In the genomic region with DNA sequence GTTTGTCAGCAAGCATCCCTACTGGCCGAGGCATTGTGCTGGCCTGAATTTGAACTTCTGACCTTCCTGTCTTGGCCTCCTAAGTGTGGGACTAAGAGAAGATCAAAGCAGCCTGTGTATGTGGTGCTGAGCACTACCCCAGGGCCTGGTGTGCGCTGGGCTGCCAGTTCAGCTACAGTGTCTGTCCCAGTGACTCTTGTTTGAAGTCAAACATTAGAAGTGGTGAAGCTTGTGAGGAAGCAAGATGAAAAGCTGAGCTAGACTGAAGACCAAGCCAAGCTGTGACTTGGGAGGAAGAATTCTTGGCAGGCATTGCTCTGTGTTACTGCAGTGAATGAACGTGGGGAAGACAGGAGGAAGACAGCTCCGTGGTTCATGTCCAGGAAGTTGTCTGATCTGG, we compare ENCODE assay signal across 28 mouse cellular contexts. TPM values are rescaled to one million over a fixed set of nuclear protein-coding genes. Genes with fewer than 3 reads are reported as not detected.
DNase-seq lines count a peak whose midpoint lies in the region; ATAC-seq and TF ChIP-seq lines count a peak whose summit lies in the region.
"Had no signal": no experiment of that assay in that cellular context is flagged by ENCODE, and none has a peak within 500 bp of the region (broad histone marks: within the 10 kb centered on the region; RNA-seq: fewer than 3 reads in every experiment).

No protein-coding gene starts in this region.

- DNase-seq in heart, adult 18-20 months: no peak
- peak; percentile 78 for DNase-seq in lung, embryonic 14.5 days
- DNase-seq in lung, adult 2 months: no peak
- DNase-seq in lung, postnatal 10 days: peak; percentile 77
- DNase-seq in left cerebral cortex, adult 11 months (ENCODE audit: low spot score): no peak
- DNase-seq: adrenal gland, adult 2 months; B cell, adult 2 months; cerebellum, adult 9-10 months; gastrocnemius, postnatal 36 days; heart, postnatal 36 days; kidney, postnatal 10 days; thymus, adult 18-20 months; thymus, postnatal 4 days had no signal

- no peak overlapping the region for H3K9ac ChIP-seq in heart, embryonic 12.5 days
- no peak overlapping the region; the same call in 1 of the 2 replicates for H3K9ac ChIP-seq in lung, embryonic 14.5 days
- H3K9ac ChIP-seq in intestine, embryonic 16.5 days (ENCODE audit: low read depth, low read length): no peak overlapping the region
- H3K9ac ChIP-seq: forebrain, embryonic 15.5 days; hindbrain, embryonic 15.5 days; liver, embryonic 14.5 days; midbrain, embryonic 15.5 days; stomach, embryonic 15.5 days had no signal

- no peak for TF ChIP-seq CTCF in lung, embryonic 14.5 days (IDR thresholded peaks at IDR 0.05; ENCODE audit: low read depth)
- TF ChIP-seq CTCF in lung, adult 2 months (IDR thresholded peaks at IDR 0.05; ENCODE audit: insufficient read depth, low read length): no peak

- no peak for TF ChIP-seq POLR2A in lung, adult 2 months (IDR thresholded peaks at IDR 0.05; ENCODE audit: borderline replicate concordance, extremely low read depth, low read depth, low read length)

- H3K9me3 ChIP-seq in heart, embryonic 12.5 days (replicated peaks): no peaks in the 10 kb centered on the region
- no peaks in the 10 kb centered on the region for H3K9me3 ChIP-seq in lung, embryonic 14.5 days (ENCODE audit: low read depth, low read length)
- H3K9me3 ChIP-seq in intestine, embryonic 16.5 days (ENCODE audit: control insufficient read depth, low read length): no peaks in the 10 kb centered on the region
- H3K9me3 ChIP-seq: forebrain, embryonic 15.5 days; heart, embryonic 10.5 days; hindbrain, embryonic 15.5 days; midbrain, embryonic 15.5 days; stomach, embryonic 15.5 days had no signal

- peaks cover 4% of the 10 kb centered on the region; the same call in 1 of the 2 replicates for H3K36me3 ChIP-seq in heart, embryonic 12.5 days
- H3K36me3 ChIP-seq in lung, embryonic 14.5 days (ENCODE audit: insufficient read depth): no peaks in the 10 kb centered on the region
- H3K36me3 ChIP-seq in intestine, embryonic 16.5 days (ENCODE audit: control insufficient read depth, insufficient read depth, low read length): no peaks in the 10 kb centered on the region
- H3K36me3 ChIP-seq: forebrain, embryonic 15.5 days; heart, embryonic 10.5 days; midbrain, embryonic 15.5 days; stomach, embryonic 15.5 days had no signal

- WGBS in heart, embryonic 12.5 days: 33% methylated on average over 4 of the region's 4 CpGs
- WGBS in lung, embryonic 14.5 days: 8% methylated on average over 4 of the region's 4 CpGs
- WGBS in lung, adult 2 months: 16% methylated on average over 4 of the region's 4 CpGs
- 37% methylated on average over 4 of the region's 4 CpGs for WGBS in intestine, embryonic 16.5 days

- H3K4me1 ChIP-seq in heart, embryonic 12.5 days (replicated peaks): peaks cover 37% of the 10 kb centered on the region
- peaks cover 7% of the 10 kb centered on the region for H3K4me1 ChIP-seq in lung, embryonic 14.5 days (ENCODE audit: insufficient read depth)
- peaks cover 6% of the 10 kb centered on the region for H3K4me1 ChIP-seq in lung, adult 2 months (ENCODE audit: control insufficient read depth, insufficient read depth, low read length)
- peaks cover 15% of the 10 kb centered on the region for H3K4me1 ChIP-seq in intestine, embryonic 16.5 days (ENCODE audit: control insufficient read depth, insufficient read depth, low read length)

- no peaks in the 10 kb centered on the region for H3K27me3 ChIP-seq in heart, embryonic 12.5 days (replicated peaks)
- H3K27me3 ChIP-seq in lung, embryonic 14.5 days (ENCODE audit: insufficient read depth, low read length): no peaks in the 10 kb centered on the region
- H3K27me3 ChIP-seq in intestine, embryonic 16.5 days (replicated peaks; ENCODE audit: control insufficient read depth, insufficient read depth, low read length): no peaks in the 10 kb centered on the region
- H3K27me3 ChIP-seq: forebrain, embryonic 15.5 days; hindbrain, embryonic 15.5 days; stomach, embryonic 15.5 days had no signal

- H3K4me2 ChIP-seq in heart, embryonic 12.5 days: no peak overlapping the region
- no peak overlapping the region for H3K4me2 ChIP-seq in lung, embryonic 14.5 days
- no peak overlapping the region for H3K4me2 ChIP-seq in intestine, embryonic 16.5 days (ENCODE audit: low read depth, low read length)
- H3K4me2 ChIP-seq: forebrain, embryonic 15.5 days; hindbrain, embryonic 15.5 days; midbrain, embryonic 15.5 days; stomach, embryonic 15.5 days had no signal

- H3K4me3 ChIP-seq in heart, embryonic 12.5 days: no peak overlapping the region
- H3K4me3 ChIP-seq in lung, embryonic 14.5 days (ENCODE audit: low read depth, low read length): no peak overlapping the region
- H3K4me3 ChIP-seq in lung, adult 2 months (replicated peaks; ENCODE audit: extremely low read depth, low read depth, low read length): no peak overlapping the region
- no peak overlapping the region for H3K4me3 ChIP-seq in intestine, embryonic 16.5 days (ENCODE audit: low read length)
- H3K4me3 ChIP-seq: forebrain, embryonic 15.5 days; heart, embryonic 10.5 days; hindbrain, embryonic 15.5 days; midbrain, embryonic 15.5 days; stomach, embryonic 15.5 days had no signal

- no peak for ATAC-seq in heart, embryonic 12.5 days (ENCODE audit: insufficient number of reproducible peaks, low FRiP score)
- peak; percentile 63 for ATAC-seq in lung, embryonic 14.5 days (ENCODE audit: insufficient read depth)
- no peak for ATAC-seq in intestine, embryonic 16.5 days
- ATAC-seq: forebrain, embryonic 15.5 days; intestine, postnatal 0 days; midbrain, embryonic 15.5 days had no signal

- peak overlapping the region; percentile 26; the same call in 1 of the 2 replicates for H3K27ac ChIP-seq in heart, embryonic 12.5 days (ENCODE audit: poor library complexity, severe bottlenecking)
- peak overlapping the region; percentile 54; the same call in 1 of the 2 replicates for H3K27ac ChIP-seq in lung, embryonic 14.5 days (ENCODE audit: low read depth)
- H3K27ac ChIP-seq in intestine, embryonic 16.5 days (ENCODE audit: low read length): no peak overlapping the region
- H3K27ac ChIP-seq: forebrain, embryonic 15.5 days; heart, embryonic 10.5 days; hindbrain, embryonic 15.5 days; liver, embryonic 14.5 days; midbrain, embryonic 15.5 days; stomach, embryonic 15.5 days had no signal

RNA-seq across cellular contexts. Expression of gene Acot7, which starts 31.7 kb away (rescaled TPM):
- polyA plus RNA-seq in heart, embryonic 12.5 days (2016; fragmentation: Nextera tagmentation; extraction: Ambion mirVana): 63.4 and 64.6 TPM in 2 replicates
- total RNA-seq in heart, adult 18-20 months (2021): 10 to 100 TPM; 61.9 to 66.2 TPM
- polyA plus RNA-seq in lung, embryonic 14.5 days (2014; fragmentation: Nextera tagmentation; extraction: Ambion mirVana): 50.3 and 55.8 TPM in 2 replicates
- 118 and 125 TPM in 2 replicates for polyA plus RNA-seq in lung, adult 2 months (2012; rRNA removed)
- 49.4 and 52.5 TPM in 2 replicates for polyA plus RNA-seq in intestine, embryonic 16.5 days (2015; fragmentation: Nextera tagmentation; extraction: Ambion mirVana)

RNA-seq across cellular contexts. Expression of gene Hes2, which starts 51.0 kb away (rescaled TPM):
- polyA plus RNA-seq in heart, embryonic 12.5 days (2016; fragmentation: Nextera tagmentation; extraction: Ambion mirVana): not detected in 2 replicates
- total RNA-seq in heart, adult 18-20 months (2021): not detected
- polyA plus RNA-seq in lung, embryonic 14.5 days (2014; fragmentation: Nextera tagmentation; extraction: Ambion mirVana): 0.18 TPM in 1 of 2 replicates, not detected in the other
- 5.4 and 6.2 TPM in 2 replicates for polyA plus RNA-seq in lung, adult 2 months (2012; rRNA removed)
- polyA plus RNA-seq in intestine, embryonic 16.5 days (2015; fragmentation: Nextera tagmentation; extraction: Ambion mirVana): 0.68 and 0.98 TPM in 2 replicates
- total RNA-seq: adrenal gland, adult 2 months; common myeloid progenitor, adult 5-6 weeks; gastrocnemius, postnatal 36 days; heart, postnatal 36 days; layer of hippocampus, adult 8-10 months; left cerebral cortex, adult 8-10 months; megakaryocyte progenitor cell, adult 5-6 weeks; neutrophil, adult 5-6 weeks had no signal
- polyA plus RNA-seq: adrenal gland, adult 2 months; forebrain, embryonic 15.5 days; heart, embryonic 10.5 days; hindbrain, embryonic 15.5 days; limb, embryonic 11.5 days; midbrain, embryonic 15.5 days had no signal

RNA-seq across cellular contexts. Expression of gene Espn, which starts 57.5 kb away (rescaled TPM):
- polyA plus RNA-seq in heart, embryonic 12.5 days (2016; fragmentation: Nextera tagmentation; extraction: Ambion mirVana): 1.3 and 1.6 TPM in 2 replicates
- 1 to 10 TPM; 2.5 to 2.7 TPM for total RNA-seq in heart, adult 18-20 months (2021)
- polyA plus RNA-seq in lung, embryonic 14.5 days (2014; fragmentation: Nextera tagmentation; extraction: Ambion mirVana): 11.5 and 11.6 TPM in 2 replicates
- 9.8 and 16.3 TPM in 2 replicates for polyA plus RNA-seq in lung, adult 2 months (2012; rRNA removed)
- polyA plus RNA-seq in intestine, embryonic 16.5 days (2015; fragmentation: Nextera tagmentation; extraction: Ambion mirVana): 31.6 and 39.5 TPM in 2 replicates

Comparison
In these comparisons a context has a peak if more than half of its experiments do, and no peak if none do; other contexts are left out.
1. DNase-seq: peak in lung, embryonic 14.5 days (single experiment) and lung, postnatal 10 days (single experiment); none in heart, adult 18-20 months (0 of 2), lung, adult 2 months (single experiment) and left cerebral cortex, adult 11 months (single experiment).